Mouse (Mus musculus) A20 (cell line): Measurements from ENCODE around the gene Ubtf.

Experiments
- DNase-seq: peaks from one replicate; pipeline ENCODE4 v3.0.0-alpha.2; 2011; ENCODE audit warnings: low read depth, low spot score

The Ubtf gene

DNA sequence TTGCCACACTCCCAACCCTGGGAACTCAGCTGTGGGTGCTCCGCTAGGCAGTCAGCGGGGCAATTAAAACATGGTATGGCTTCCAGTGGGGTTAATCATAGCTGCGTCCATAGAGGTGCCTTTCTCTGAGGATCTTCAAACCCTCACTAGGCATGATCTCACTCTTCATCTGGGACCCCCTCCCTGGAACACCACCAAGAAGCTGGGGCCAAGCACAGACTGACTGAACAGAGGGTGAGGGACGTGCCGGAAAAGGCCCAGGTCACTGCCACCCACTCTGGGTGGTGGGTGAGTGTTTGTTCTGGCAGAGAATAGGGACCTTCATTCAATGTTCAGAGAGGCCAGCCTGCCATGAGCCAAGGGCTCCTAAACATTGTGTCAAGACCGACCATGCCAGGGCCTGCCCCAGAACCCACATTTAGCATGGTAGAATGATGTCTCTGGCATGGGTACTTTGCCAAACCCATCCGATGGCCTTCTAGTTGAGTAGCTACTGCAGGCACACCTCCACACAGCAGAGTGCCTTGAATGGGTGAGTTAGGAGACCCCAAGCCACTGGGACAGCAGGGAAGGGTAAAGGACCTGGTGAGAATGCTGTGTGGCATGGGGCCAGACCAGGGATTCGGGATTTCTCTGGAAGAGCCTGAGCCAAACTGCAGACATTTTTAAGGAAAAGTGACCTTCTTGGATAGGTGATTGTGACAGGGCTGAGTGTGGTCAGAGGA is 52.7 kb downstream of the Ubtf start:
- no peak for DNase-seq

DNA sequence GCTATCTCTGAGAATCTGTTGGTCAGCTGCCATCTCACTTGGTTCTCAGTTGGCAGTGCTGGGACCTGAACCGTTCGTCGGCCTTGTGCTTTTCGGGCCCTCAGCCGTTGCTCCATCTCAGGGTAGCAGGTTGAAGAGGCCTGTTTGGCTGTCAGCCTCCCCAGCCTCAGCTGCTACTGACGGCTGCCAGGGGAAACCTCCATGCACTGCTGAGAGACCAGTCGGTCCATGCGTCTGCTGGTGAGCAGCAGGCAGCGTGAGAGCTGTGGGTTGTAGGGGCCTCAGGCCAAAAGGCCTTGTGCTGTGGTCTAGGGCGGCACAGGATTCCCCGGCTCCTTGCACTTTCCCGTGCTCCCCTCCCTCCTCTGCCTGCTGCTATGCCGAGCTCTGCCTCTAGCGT is 53.7 kb downstream of the Ubtf start:
- DNase-seq, result no peak

DNA sequence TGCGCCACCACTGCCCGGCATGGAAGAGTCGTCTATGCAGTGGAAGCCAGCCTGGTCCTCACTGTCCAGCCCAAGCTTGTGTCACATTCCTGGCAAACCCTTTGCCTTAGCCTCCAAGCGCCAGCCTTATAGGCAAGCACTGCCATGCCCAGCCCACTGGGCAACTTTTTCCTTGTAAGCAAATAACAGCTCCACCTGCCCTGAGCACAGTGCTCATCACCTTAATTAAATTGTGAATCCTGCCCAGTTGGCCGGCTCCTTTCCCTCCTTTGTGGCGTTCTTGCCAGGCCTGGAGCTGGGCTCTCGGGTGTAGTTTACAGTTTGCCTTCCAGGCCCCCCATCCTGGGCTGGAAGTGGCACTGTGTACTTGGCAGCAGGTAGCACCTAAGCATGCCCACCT is 56.3 kb downstream of the Ubtf start:
- DNase-seq, result no peak

DNA sequence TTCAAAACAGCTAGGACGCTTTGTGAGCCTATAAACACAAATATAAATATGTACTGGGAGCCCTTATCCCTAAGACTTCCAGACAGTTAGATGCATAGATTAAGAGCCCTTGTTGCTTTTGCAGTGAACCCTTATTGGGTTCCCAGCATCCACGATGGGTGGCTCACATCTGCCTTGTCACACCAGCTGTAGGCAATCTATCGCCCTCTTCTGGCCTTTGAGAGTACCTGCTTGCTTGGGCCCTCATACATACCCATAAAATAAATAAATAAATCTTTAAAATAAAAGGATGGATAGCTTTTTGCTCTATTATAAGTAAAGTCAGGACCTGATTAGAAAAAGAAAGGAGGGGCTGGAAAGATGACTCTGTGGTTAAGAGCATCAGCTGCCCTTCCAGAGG is 61.0 kb downstream of the Ubtf start:
- DNase-seq, result peak; percentile 33

DNA sequence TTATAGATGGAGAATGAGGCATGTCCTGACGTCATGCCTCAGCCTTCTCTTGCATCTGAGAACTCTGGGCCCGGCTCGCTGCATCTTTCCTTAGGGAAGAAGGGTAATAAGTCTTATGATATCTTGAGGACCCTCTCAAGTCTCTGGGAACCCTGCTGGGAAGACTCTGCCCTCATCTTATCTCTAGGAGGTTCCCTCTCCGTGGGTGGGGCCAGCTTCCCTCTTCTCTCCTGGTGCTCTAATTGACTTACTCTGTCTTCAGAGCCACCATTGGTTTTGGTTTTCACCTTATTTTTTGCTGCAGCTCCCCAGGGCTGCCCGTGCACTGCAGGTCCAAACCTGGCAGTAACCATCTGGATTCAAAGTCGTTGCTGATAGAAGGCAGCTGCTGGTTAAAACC is 61.4 kb downstream of the Ubtf start:
- no peak for DNase-seq

DNA sequence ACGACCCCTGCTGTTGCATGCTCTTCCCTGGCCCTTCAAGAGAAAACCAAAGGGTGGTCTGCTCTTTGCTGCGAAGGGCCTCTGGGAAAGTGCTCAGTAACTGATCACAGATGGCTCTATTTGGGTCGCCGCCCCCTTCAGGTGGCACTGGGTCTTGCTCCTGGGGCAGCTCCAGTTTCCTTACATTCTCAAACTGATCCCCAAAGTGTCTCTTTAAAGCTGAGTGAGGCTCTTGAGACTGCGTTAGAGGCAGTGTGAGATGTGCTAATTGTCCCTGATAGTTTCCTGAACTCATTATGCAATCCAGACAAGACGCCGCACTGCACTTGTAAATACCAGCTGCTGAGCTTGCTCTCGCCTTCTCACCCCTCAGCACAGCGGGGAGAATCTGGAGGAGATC is 62.0 kb downstream of the Ubtf start:
- peak; percentile 22 for DNase-seq
